Mouse (Mus musculus) liver, embryonic 12.5 days (tissue): ENCODE results near the gene Sfswap. TPM values are rescaled to one million over a fixed set of nuclear protein-coding genes. Genes with fewer than 3 reads are reported as not detected.

Source experiments
- ATAC-seq: fragments of 200-750 bp; cut with Nextera tagmentation; 2 replicates; pipeline ENCODE4 v1.8.0; 2017; ENCODE audit warnings: moderate number of reproducible peaks, mild to moderate bottlenecking, moderate library complexity
- H3K27ac ChIP-seq: fragments of 300-500 bp; sonication (generic); 2 replicates; pipeline ENCODE4 v1.5.1; 2016; ENCODE audit warnings: mild to moderate bottlenecking
- H3K27me3 ChIP-seq: fragments of 300-500 bp; sonication (generic); replicated peaks from 2 replicates; pipeline ENCODE4 v1.6.1; 2016; ENCODE audit warnings: mild to moderate bottlenecking, moderate library complexity
- H3K36me3 ChIP-seq: fragments of 300-500 bp; sonication (generic); 2 replicates; pipeline ENCODE4 v1.6.1; 2016; ENCODE audit warnings: mild to moderate bottlenecking, moderate library complexity
- H3K4me1 ChIP-seq: fragments of 300-500 bp; sonication (generic); 2 replicates; pipeline ENCODE4 v1.6.1; 2016
- H3K4me2 ChIP-seq: fragments of 300-500 bp; sonication (generic); 2 replicates; pipeline ENCODE4 v1.6.1; 2016; ENCODE audit warnings: mild to moderate bottlenecking, moderate library complexity
- H3K4me3 ChIP-seq: fragments of 300-500 bp; sonication (generic); 2 replicates; pipeline ENCODE4 v1.5.1; 2016; ENCODE audit warnings: mild to moderate bottlenecking, moderate library complexity
- H3K9ac ChIP-seq: fragments of 300-500 bp; sonication (generic); 2 replicates; pipeline ENCODE4 v1.6.1; 2016; ENCODE audit warnings: mild to moderate bottlenecking, moderate library complexity
- H3K9me3 ChIP-seq: fragments of 300-500 bp; sonication (generic); replicated peaks from 2 replicates; pipeline ENCODE4 v1.6.1; 2016; ENCODE audit warnings: mild to moderate bottlenecking, moderate library complexity
- WGBS: fragments of 180-500 bp; shearing (Covaris S2); methylation state at CpG from one replicate; pipeline ENCODE4 v1.1.7; 2016; ENCODE audit not compliant: insufficient replicate concordance; 5-methylcytosine and 5-hydroxymethylcytosine counted together
- polyA plus RNA-seq: library from polyadenylated mRNA; unstranded; fragments of >200 nt; fragmentation: Nextera tagmentation; extraction: Ambion mirVana; gene quantifications from 2 replicates; pipeline ENCODE4 v1.2.1, GENCODE M21; 2016

Sfswap gene
- polyA plus RNA-seq, 1 experiment from 2014 or later = 31.3 TPM

DNA sequence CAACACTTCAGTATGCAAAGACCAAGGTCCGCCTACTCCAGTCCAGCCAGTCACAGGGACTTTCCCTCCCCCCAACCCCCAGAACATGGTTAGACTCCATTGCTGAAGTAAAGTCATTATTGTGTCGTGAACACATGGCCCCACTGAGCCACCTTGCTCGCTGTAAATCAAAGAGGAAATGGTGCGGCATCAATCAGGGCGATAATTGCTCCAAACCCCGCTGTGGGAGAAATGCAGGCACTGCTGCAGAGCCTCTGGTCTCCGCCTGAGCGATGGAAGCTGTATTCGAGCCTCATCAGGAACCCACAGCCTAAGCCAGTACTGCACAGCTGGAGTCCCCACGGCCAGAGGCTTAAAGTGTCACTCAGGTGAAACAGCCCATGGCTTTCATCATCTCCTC is 11.1 kb upstream of the Sfswap start:
- Histone ChIP-seq H3K9ac (no peak overlapping the region), H3K27ac (no peak overlapping the region), H3K4me3 (no peak overlapping the region), H3K4me2 (no peak overlapping the region), H3K27me3 (peaks cover 20% of the 10 kb centered on the region), H3K36me3 (no peaks in the 10 kb centered on the region), H3K9me3 (no peaks in the 10 kb centered on the region), H3K4me1 (no peaks in the 10 kb centered on the region)
- ATAC-seq = no peak
- 34% methylated on average over 10 of the region's 10 CpGs for WGBS

DNA sequence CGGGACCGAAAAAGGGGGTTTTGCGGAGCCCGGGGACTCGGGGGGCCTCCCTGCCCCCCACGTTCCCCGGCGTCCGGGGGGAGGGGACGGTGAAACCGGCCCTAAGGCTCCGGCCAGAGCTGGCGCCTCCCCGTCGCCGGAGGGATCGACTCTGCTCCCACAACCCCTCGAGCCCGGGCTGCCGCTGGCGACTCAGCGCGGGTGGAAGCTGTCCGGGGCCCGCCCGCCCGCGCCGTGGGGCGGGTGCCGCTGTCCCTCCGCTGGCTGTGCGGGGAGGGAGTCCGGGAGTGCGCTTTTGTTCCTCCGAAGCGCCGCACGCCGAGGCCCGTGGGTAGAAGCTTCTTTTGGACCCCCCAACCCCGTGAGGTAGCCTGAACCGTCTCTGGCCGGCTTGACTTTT is 650 bp downstream of the Sfswap start:
- peaks cover 37% of the 10 kb centered on the region for H3K36me3 ChIP-seq
- 1% methylated on average over 44 of the region's 44 CpGs for WGBS

DNA sequence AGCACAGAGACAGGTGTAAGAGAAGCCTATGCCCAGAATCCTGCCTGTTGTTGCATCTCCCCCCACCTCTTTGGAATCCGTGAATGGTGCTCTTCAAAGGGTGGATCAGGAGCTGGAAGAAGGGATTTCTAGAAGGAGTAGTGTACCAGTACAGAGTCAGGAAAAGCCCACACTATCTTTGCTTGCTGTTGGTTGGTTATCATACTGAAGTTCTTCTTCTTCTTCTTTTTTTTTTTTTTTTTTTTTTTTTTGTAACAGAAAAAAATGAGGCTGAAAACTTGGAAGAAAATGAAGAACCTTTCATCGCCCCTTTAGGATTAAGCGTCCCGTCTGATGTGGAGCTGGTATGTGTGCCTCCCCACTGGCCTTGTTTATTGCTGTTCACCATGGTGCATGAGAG is 5.9 kb downstream of the Sfswap start:
- Histone ChIP-seq H3K4me3 (no peak overlapping the region), H3K36me3 (peaks cover 86% of the 10 kb centered on the region), H3K9ac (no peak overlapping the region), H3K9me3 (no peaks in the 10 kb centered on the region), H3K27me3 (no peaks in the 10 kb centered on the region), H3K27ac (no peak overlapping the region), H3K4me1 (peaks cover 17% of the 10 kb centered on the region), H3K4me2 (no peak overlapping the region)
- ATAC-seq = no peak
- WGBS = 90% methylated on average over 4 of the region's 4 CpGs

More for the DNA sequence above, 650 bp downstream of the Sfswap start:
- peak overlapping the region; percentile 96 for H3K9ac ChIP-seq
- H3K4me2 ChIP-seq = peak overlapping the region; percentile 95
- peak; percentile 66 for ATAC-seq
- H3K4me1 ChIP-seq = peaks cover 27% of the 10 kb centered on the region
- peaks cover 25% of the 10 kb centered on the region for H3K27me3 ChIP-seq
- H3K9me3 ChIP-seq = no peaks in the 10 kb centered on the region
- peak overlapping the region; percentile 82 for H3K27ac ChIP-seq
- H3K4me3 ChIP-seq = peak overlapping the region; percentile 99

DNA sequence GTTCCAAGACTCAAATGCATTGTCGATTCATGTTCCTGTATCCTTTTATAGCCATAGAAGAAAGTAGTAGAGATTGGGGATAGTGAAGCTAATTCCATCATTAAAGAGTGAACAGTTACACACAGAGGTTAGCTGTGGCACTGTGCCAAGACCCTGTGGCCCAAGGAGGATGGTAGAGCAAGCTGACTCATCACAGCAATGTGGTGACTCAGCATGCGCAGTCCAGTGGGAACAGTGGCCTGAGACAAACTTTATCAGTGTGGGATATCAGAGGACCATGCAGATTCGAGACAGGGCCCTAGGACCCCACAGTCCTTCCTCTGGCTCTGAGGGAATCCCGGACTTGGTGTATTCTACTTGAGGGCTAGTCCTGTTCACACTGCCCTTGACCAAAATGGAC is 17.2 kb downstream of the Sfswap start:
- peaks cover 98% of the 10 kb centered on the region for H3K36me3 ChIP-seq
- no peak for ATAC-seq

GRCm38 (mm10) chr5:129518786-129519185 is 17.8 kb downstream of the Sfswap start:
- WGBS = 76% methylated on average over 1 of the region's 1 CpGs
- Histone ChIP-seq H3K4me3 (no peak overlapping the region), H3K4me2 (no peak overlapping the region), H3K27me3 (no peaks in the 10 kb centered on the region), H3K4me1 (0 out of 2 replicates have a peak, but pooled peaks cover 4% of the 10 kb centered on the region), H3K36me3 (peaks cover 98% of the 10 kb centered on the region), H3K9me3 (no peaks in the 10 kb centered on the region), H3K27ac (no peak overlapping the region), H3K9ac (no peak overlapping the region)
- ATAC-seq = no peak

More for the DNA sequence above, 17.2 kb downstream of the Sfswap start:
- Histone ChIP-seq H3K27ac (no peak overlapping the region), H3K4me3 (no peak overlapping the region), H3K4me1 (no peaks in the 10 kb centered on the region), H3K9ac (no peak overlapping the region), H3K9me3 (no peaks in the 10 kb centered on the region), H3K4me2 (no peak overlapping the region), H3K27me3 (no peaks in the 10 kb centered on the region)
- WGBS = 77% methylated on average over 4 of the region's 4 CpGs

GRCm38 (mm10) chr5:129519591-129519990 is 18.6 kb downstream of the Sfswap start:
- ATAC-seq = no peak
- 83% methylated on average over 2 of the region's 2 CpGs for WGBS
- Histone ChIP-seq H3K9me3 (no peaks in the 10 kb centered on the region), H3K36me3 (peaks cover 98% of the 10 kb centered on the region), H3K27me3 (no peaks in the 10 kb centered on the region), H3K4me1 (peaks cover 4% of the 10 kb centered on the region; the same call in 1 of the 2 replicates), H3K9ac (no peak overlapping the region), H3K4me3 (no peak overlapping the region), H3K27ac (no peak overlapping the region), H3K4me2 (no peak overlapping the region)

DNA sequence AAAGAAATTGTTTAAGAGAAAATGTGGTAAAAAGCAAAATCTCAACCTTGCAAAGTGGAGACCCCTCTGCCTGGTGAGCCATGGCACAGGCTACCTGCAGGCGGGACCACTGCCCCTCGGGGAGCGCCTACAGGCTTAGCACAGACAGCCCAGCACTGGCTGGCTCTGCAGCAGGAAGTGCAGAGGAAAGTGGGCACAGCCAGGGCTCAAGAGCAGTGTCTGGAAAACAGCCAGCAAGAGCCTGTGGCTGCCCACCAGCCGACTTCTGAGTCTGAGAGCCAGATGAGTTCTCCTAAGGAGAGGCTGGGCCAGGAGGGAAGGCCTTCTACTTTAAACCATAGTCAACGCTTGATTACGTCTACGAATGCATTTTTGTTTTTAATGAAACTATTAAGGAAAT is 20.5 kb downstream of the Sfswap start:
- WGBS = 88% methylated on average over 7 of the region's 7 CpGs
- no peak overlapping the region for H3K27ac ChIP-seq
- no peak overlapping the region for H3K9ac ChIP-seq
- H3K27me3 ChIP-seq = no peaks in the 10 kb centered on the region
- H3K4me2 ChIP-seq = no peak overlapping the region
- no peak for ATAC-seq
- no peak overlapping the region for H3K4me3 ChIP-seq
- no peaks in the 10 kb centered on the region for H3K9me3 ChIP-seq
- H3K4me1 ChIP-seq = peaks cover 4% of the 10 kb centered on the region; the same call in 1 of the 2 replicates
- peaks cover 97% of the 10 kb centered on the region for H3K36me3 ChIP-seq

GRCm38 (mm10) chr5:129521913-129522312 is 20.9 kb downstream of the Sfswap start:
- no peak overlapping the region for H3K4me3 ChIP-seq
- H3K9me3 ChIP-seq = no peaks in the 10 kb centered on the region
- WGBS = 86% methylated on average over 3 of the region's 3 CpGs
- no peak for ATAC-seq
- no peak overlapping the region for H3K27ac ChIP-seq
- H3K27me3 ChIP-seq = no peaks in the 10 kb centered on the region
- H3K9ac ChIP-seq = no peak overlapping the region
- peaks cover 8% of the 10 kb centered on the region for H3K4me1 ChIP-seq
- peaks cover 97% of the 10 kb centered on the region for H3K36me3 ChIP-seq
- H3K4me2 ChIP-seq = no peak overlapping the region

DNA sequence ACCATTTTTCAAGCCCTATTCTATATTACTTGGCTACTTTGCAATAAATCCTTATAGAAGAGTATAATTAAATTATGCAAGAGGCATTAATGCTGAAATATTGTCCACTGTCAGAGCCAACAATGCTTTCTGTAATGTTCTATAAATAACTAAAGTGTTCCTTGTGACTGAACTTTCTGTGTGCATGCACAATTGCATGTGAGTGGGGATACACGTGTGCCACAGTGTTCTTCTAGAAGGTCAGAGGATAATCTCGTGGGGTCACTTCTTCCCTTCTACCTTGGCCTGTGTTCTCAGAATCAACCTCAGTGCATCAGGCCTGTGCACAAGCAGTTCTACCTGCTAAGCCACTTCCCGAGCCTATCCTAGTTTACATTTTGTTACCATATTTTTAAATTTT is 22.1 kb downstream of the Sfswap start:
- Histone ChIP-seq H3K4me3 (no peak overlapping the region), H3K27me3 (no peaks in the 10 kb centered on the region), H3K36me3 (peaks cover 97% of the 10 kb centered on the region), H3K9ac (no peak overlapping the region), H3K9me3 (no peaks in the 10 kb centered on the region), H3K4me1 (peaks cover 11% of the 10 kb centered on the region), H3K4me2 (no peak overlapping the region), H3K27ac (no peak overlapping the region)
- no peak for ATAC-seq
- WGBS = 75% methylated on average over 3 of the region's 3 CpGs

- Histone ChIP-seq H3K4me3 (no peak overlapping the region), H3K4me2 (no peak overlapping the region), H3K27ac (no peak overlapping the region), H3K27me3 (no peaks in the 10 kb centered on the region), H3K9ac (no peak overlapping the region), H3K9me3 (no peaks in the 10 kb centered on the region), H3K4me1 (peaks cover 11% of the 10 kb centered on the region), H3K36me3 (peaks cover 97% of the 10 kb centered on the region)
- ATAC-seq = no peak
- WGBS = 85% methylated on average over 5 of the region's 5 CpGs
Measured at GRCm38 (mm10) chr5:129524751-129525150, 23.7 kb downstream of the Sfswap start.

DNA sequence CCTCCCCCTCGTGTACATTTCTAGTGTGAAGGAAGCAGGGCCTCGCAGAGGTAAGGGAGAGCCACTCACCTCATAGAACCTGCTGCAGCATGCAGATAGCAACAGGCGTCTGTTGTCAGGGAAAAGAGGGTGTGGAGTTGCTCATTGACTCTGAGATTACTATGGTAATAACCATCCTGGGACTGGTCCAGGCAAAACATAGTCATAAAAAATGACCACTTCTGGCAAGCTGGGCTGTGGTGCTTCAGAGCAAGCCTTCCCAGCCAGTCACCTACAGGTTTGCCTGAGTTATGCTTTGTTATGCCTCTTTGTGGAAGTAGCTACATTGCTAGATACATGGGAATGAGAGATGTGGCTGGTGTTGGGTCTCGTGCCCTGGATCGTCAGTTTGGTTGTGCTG is 26.1 kb downstream of the Sfswap start:
- peaks cover 95% of the 10 kb centered on the region for H3K36me3 ChIP-seq
- no peak overlapping the region for H3K9ac ChIP-seq
- H3K27ac ChIP-seq = no peak overlapping the region
- 66% methylated on average over 5 of the region's 5 CpGs for WGBS
- no peaks in the 10 kb centered on the region for H3K9me3 ChIP-seq
- no peak overlapping the region for H3K4me3 ChIP-seq
- peaks cover 11% of the 10 kb centered on the region for H3K4me1 ChIP-seq
- H3K4me2 ChIP-seq = no peak overlapping the region
- peak; percentile 40; the same call in 1 of the 2 replicates for ATAC-seq
- no peaks in the 10 kb centered on the region for H3K27me3 ChIP-seq

DNA sequence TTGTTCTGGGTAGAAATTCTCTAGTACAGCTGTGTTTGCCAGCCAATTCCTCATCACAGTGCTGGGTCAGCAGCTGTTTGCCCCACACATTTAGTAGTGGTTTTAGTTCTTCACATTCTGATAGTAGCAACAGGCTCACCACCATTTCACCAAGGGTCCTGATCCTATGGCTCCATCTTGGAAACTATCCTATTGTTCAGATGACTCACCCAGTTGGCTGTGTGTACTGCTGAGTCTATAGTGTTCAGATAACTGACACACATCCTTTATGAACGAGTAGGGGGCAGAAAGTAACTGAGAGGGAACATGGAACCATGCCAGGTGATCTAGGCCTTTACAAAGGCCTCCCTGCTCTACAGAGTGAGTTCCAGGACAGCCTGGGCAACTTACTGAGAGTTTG is 28.6 kb downstream of the Sfswap start:
- ATAC-seq = no peak
- Histone ChIP-seq H3K9me3 (no peaks in the 10 kb centered on the region), H3K36me3 (peaks cover 96% of the 10 kb centered on the region), H3K4me1 (peaks cover 7% of the 10 kb centered on the region), H3K4me3 (no peak overlapping the region), H3K27ac (no peak overlapping the region), H3K4me2 (no peak overlapping the region), H3K27me3 (no peaks in the 10 kb centered on the region), H3K9ac (no peak overlapping the region)
- WGBS = 65% methylated on average over 1 of the region's 1 CpGs

- H3K36me3 ChIP-seq = peaks cover 92% of the 10 kb centered on the region
- H3K27me3 ChIP-seq = no peaks in the 10 kb centered on the region
- ATAC-seq = no peak
Measured at GRCm38 (mm10) chr5:129533731-129534130, 32.7 kb downstream of the Sfswap start.

More at GRCm38 (mm10) chr5:129533731-129534130, 32.7 kb downstream of the Sfswap start:
- Histone ChIP-seq H3K9me3 (no peaks in the 10 kb centered on the region), H3K4me2 (no peak overlapping the region), H3K4me1 (peaks cover 11% of the 10 kb centered on the region), H3K9ac (no peak overlapping the region), H3K4me3 (no peak overlapping the region), H3K27ac (no peak overlapping the region)
- WGBS = 84% methylated on average over 3 of the region's 3 CpGs
